Mouse (Mus musculus): ENCODE data around the gene Prkcg. TPM values are rescaled to one million over a fixed set of nuclear protein-coding genes. Genes with fewer than 3 reads are reported as not detected.

The Prkcg gene
- polyA plus RNA-seq, 1 experiment from 2014 or later, result 0.12 TPM

DNA sequence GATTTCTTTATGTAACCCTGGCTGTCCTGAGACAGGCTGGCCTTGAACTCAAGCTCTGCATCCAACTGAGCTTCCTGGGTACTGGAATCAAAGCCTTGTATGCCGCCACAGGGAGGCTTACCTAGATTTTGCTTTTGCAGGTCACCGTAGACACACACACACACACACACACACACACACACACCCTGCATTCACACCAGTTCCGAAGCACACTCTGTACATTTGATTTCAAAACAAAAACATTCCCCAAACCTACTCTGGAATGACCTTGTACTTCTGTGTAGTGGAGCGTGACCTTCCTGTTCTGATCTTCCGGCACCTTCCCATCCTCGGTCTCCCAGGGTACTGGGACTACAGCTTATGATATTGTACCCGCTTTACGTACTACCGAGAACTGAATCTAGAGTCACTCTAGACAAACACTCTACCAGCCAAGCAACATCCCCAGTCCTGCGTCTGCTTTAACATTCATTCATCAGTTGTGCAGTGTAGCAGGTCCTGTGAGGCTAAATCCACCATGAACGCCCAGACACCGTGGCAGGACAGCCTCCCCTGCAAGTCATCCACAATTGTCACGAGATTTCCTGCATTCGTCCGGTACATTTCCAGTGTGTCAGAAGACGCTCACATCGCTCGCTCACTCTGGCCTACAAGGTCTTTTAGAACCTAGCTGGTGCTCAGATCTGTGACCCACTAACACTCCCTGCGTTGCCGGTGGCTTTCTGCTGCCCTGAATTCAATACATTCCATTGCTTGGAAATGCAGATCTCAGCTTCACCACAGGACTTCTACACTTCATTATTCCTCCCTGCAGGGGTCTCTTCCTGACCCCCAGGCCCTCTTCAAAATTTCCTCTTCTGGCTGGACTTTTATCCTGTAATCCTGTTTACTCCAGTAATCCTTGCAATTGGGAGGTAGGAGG lies 58.6 kb downstream of the Prkcg start:
- Histone ChIP-seq H3K4me1 (no peaks in the 10 kb centered on the region), H3K9ac (no peak overlapping the region), H3K27me3 (no peaks in the 10 kb centered on the region), H3K4me3 (no peak overlapping the region), H3K9me3 (no peaks in the 10 kb centered on the region), H3K4me2 (replicated peaks) (no peak overlapping the region), H3K27ac (no peak overlapping the region), H3K36me3 (peaks cover 78% of the 10 kb centered on the region)
- WGBS, result 49% methylated on average over 20 of the region's 20 CpGs
- no peak for ATAC-seq (ENCODE audit: insufficient number of reproducible peaks, insufficient read depth, low FRiP score, low TSS enrichment)

DNA sequence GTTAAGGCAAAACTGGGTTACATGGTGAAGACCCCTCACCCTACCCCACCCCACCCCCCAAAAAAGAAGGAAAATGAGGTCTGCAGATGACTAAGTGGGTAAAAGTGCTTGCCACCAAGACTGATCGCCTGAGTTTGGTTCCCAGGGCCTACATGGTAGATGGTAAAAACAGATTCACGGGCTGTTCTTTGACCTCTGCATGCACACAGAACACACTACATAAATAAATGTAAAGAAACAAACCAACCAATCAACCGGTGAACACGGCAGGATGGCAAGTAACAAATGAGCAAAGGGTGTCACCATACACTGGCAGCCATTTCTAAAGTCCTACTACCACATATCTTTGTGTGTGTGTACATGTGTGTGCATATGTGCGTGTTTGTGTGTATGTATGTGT lies 59.3 kb downstream of the Prkcg start:
- ATAC-seq (ENCODE audit: insufficient number of reproducible peaks, insufficient read depth, low FRiP score, low TSS enrichment), result no peak
- Histone ChIP-seq H3K36me3 (peaks cover 76% of the 10 kb centered on the region), H3K9me3 (no peaks in the 10 kb centered on the region), H3K27ac (no peak overlapping the region), H3K4me3 (no peak overlapping the region), H3K4me2 (replicated peaks) (no peak overlapping the region), H3K27me3 (no peaks in the 10 kb centered on the region), H3K9ac (no peak overlapping the region), H3K4me1 (no peaks in the 10 kb centered on the region)
- 69% methylated on average over 5 of the region's 5 CpGs for WGBS

DNA sequence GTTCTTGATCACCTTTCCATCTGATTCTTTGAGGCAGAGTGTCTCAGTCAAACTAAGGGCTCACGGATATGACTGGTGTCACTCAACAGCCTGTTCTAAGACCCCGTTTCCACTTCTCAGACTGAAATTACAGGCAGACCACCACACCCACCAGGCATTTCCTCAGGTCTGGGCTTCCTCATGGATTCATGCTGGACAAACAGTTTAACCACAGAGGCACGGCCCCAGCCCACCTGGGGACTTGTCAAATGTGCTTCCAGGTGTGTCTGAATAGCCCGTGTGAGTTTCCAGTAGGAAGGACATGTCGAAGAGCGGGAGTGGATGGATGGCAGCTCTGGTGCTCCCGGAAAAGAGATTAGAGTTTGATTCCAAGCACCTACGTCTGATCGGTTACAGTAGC lies 60.8 kb downstream of the Prkcg start:
- Histone ChIP-seq H3K4me2 (replicated peaks) (no peak overlapping the region), H3K9me3 (no peaks in the 10 kb centered on the region), H3K4me3 (no peak overlapping the region), H3K27me3 (no peaks in the 10 kb centered on the region), H3K27ac (no peak overlapping the region), H3K4me1 (no peaks in the 10 kb centered on the region), H3K36me3 (peaks cover 66% of the 10 kb centered on the region), H3K9ac (no peak overlapping the region)
- no peak for ATAC-seq (ENCODE audit: insufficient number of reproducible peaks, insufficient read depth, low FRiP score, low TSS enrichment)
- WGBS, result 92% methylated on average over 9 of the region's 9 CpGs

DNA sequence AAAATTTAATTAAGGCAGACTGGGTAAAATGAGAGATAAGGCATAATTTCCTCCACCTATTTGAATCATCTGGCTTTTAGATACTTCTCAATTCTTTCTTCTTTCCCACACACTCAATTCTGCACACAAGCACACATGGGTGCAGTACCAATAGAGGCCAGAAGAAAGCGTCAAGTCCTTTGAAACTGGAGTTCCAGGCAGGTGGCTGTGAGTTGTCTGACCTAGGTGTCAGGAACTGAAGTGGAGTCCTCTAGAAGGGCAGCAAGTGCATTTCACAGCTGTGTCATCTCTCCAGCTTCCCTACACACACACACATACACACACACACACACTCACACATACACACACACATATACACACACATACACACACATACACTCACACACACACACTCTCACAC lies 62.6 kb downstream of the Prkcg start:
- no peak for ATAC-seq (ENCODE audit: insufficient number of reproducible peaks, insufficient read depth, low FRiP score, low TSS enrichment)
- no peak overlapping the region for H3K4me2 ChIP-seq (replicated peaks)
- no peak overlapping the region for H3K4me3 ChIP-seq
- H3K36me3 ChIP-seq, result peaks cover 67% of the 10 kb centered on the region
- no peak overlapping the region for H3K9ac ChIP-seq
- WGBS, result 79% methylated on average over 1 of the region's 1 CpGs
- H3K27me3 ChIP-seq, result no peaks in the 10 kb centered on the region
- no peak overlapping the region for H3K27ac ChIP-seq
- H3K4me1 ChIP-seq, result no peaks in the 10 kb centered on the region
- no peaks in the 10 kb centered on the region for H3K9me3 ChIP-seq

DNA sequence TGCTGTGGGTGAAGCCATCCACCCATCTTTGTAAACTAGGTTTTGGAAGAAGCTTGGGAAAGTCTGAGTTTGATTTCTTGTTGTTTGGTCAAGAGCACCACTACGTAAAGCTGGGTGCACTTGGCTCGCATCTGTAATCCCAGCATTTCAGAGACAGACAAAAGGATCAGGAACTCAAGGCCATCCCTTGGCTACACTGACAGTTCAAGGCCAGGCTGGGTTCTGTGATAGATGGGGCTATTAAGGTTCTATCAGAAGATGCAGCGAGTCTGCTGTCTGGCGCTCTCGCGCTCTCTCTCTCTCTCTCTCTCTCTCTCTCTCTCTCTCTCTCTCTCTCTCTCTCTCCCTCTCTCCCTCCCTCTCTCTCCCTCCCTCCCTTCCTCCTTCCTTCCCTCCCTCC lies 65.9 kb downstream of the Prkcg start:
- H3K4me2 ChIP-seq (replicated peaks), result no peak overlapping the region
- peaks cover 50% of the 10 kb centered on the region for H3K36me3 ChIP-seq
- WGBS, result 89% methylated on average over 6 of the region's 6 CpGs

DNA sequence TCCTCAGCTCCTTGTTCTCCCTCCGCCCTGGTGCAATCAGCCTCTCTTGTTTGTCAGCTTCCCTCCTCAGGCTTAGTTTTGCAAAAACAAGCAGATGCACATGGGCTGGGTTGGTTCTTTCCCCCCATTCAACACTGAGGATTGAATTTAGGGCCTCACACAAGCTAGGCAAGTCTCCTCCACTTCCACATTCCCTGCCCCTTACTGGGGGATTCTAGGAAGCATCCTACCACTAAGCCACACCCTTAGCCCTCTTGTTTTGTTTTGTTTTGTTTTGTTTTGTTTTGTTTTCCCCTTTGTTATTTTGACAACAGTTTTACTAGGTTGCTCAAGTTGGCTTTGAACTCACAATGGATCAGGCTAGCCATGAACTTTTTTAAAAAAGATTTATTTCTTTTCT lies 71.7 kb downstream of the Prkcg start:
- Histone ChIP-seq H3K4me3 (no peak overlapping the region), H3K27ac (no peak overlapping the region), H3K4me1 (no peaks in the 10 kb centered on the region), H3K36me3 (peaks cover 52% of the 10 kb centered on the region), H3K4me2 (replicated peaks) (no peak overlapping the region), H3K9ac (no peak overlapping the region), H3K27me3 (peaks cover 9% of the 10 kb centered on the region), H3K9me3 (no peaks in the 10 kb centered on the region)
- ATAC-seq (ENCODE audit: insufficient number of reproducible peaks, insufficient read depth, low FRiP score, low TSS enrichment), result no peak
- WGBS, result 85% methylated on average over 1 of the region's 1 CpGs

More for the DNA sequence above, 65.9 kb downstream of the Prkcg start:
- Histone ChIP-seq H3K4me3 (no peak overlapping the region), H3K27ac (no peak overlapping the region), H3K9me3 (no peaks in the 10 kb centered on the region), H3K9ac (no peak overlapping the region), H3K27me3 (no peaks in the 10 kb centered on the region), H3K4me1 (no peaks in the 10 kb centered on the region)
- ATAC-seq (ENCODE audit: insufficient number of reproducible peaks, insufficient read depth, low FRiP score, low TSS enrichment), result no peak

DNA sequence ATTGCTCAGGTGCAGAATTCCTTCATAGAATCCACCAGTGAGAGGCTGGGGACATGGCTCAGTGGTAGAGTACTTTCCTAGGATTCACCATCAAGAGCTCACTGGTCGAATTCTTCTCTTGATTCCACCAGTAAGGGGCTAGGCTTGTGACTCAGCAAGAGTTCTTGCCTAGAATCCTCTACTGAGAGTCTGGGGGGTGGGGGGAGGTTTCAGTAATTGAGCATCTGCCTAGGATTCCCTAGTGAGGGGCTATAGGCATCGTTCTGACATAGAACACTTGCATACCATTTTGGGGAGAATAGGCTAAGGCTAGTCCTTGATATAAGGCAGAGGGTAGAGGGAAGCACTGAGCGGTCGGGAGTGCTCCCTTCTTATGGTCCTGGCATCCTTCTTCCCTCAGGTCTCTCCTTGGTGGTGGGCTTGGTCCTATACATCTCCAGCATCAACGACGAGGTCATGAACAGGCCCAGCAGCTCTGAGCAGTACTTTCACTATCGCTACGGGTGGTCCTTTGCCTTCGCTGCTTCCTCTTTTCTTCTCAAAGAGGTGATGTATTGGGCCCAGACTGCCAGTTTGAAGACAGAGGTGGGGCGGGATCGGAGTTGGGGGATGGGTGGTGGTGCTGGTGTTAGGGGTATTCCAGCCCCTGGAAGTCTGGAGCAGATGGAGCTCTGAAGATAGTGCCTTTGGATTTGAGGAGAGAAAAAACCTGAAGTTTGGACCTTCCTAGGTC lies 76.7 kb downstream of the Prkcg start:
- Histone ChIP-seq H3K27ac (no peak overlapping the region), H3K36me3 (peaks cover 28% of the 10 kb centered on the region; the same call in 1 of the 2 replicates), H3K4me3 (no peak overlapping the region), H3K27me3 (peaks cover 18% of the 10 kb centered on the region), H3K9me3 (no peaks in the 10 kb centered on the region), H3K9ac (no peak overlapping the region), H3K4me1 (peaks cover 6% of the 10 kb centered on the region), H3K4me2 (replicated peaks) (no peak overlapping the region)
- ATAC-seq (ENCODE audit: insufficient number of reproducible peaks, insufficient read depth, low FRiP score, low TSS enrichment), result no peak
- whole genome bisulfite sequencing, result 47% methylated on average over 11 of the region's 11 CpGs

DNA sequence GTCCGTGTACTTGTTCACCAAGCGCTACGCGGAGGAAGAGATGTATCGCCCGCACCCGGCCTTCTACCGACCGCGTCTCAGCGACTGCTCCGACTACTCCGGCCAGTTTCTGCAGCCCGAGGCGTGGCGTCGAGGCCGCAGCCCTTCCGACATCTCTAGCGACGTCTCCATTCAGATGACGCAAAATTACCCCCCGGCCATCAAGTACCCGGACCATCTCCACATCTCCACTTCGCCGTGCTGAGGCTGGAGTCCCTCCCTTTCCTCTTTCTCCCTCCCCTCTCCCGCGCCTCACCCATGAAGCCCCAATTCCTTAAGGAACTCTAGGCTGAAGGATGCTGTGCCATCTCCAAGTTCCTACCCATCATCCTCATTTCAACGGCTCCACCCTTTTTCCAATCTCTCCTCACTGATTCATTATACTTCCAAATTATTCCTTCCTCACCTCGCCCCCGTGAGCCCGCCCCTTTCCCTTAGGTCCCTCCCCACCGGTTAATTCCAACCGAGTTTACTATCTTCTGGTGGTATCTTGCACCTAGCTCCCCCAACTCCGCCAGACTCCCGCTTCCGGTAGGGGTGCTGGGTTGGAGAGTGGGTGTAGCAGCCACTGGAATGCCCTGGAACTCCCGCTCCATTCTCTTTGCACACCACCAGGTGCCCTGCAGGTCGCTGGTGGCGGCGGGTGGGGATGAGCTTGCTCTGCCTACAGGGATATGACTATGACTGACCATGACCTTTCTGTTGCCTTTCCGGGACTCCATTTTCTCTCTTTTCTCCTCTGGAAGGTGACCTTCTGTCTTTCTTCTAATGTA lies 77.9 kb downstream of the Prkcg start:
- WGBS, result 17% methylated on average over 42 of the region's 42 CpGs
- peaks cover 6% of the 10 kb centered on the region for H3K4me1 ChIP-seq
- ATAC-seq (ENCODE audit: insufficient number of reproducible peaks, insufficient read depth, low FRiP score, low TSS enrichment), result no peak
- peaks cover 25% of the 10 kb centered on the region; the same call in 1 of the 2 replicates for H3K36me3 ChIP-seq
- no peak overlapping the region for H3K9ac ChIP-seq
- peaks cover 18% of the 10 kb centered on the region for H3K27me3 ChIP-seq
- no peaks in the 10 kb centered on the region for H3K9me3 ChIP-seq
- H3K4me3 ChIP-seq, result no peak overlapping the region
- H3K4me2 ChIP-seq (replicated peaks), result no peak overlapping the region
- H3K27ac ChIP-seq, result no peak overlapping the region

DNA sequence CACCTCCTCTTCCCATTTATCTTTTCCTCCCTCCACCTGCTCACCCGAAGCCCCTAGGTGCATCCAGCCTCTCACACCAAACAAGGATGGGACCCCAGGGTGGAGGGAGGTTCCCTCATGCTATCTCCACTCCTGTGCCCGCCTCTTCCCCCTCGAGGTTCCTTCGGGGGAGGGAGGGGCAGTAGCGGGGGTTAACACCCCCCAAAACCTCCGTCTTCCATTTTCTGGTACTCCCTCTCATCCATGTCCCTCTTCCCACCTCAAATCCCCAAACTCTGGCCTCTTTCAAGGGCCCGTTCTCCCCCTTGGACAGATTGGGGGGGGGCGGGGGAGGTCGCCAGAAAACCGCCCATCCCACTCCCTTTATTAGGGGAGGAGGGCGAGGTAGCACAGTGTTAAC lies 78.6 kb downstream of the Prkcg start:
- Histone ChIP-seq H3K4me2 (replicated peaks) (peak overlapping the region; percentile 32), H3K4me1 (peaks cover 6% of the 10 kb centered on the region), H3K4me3 (no peak overlapping the region), H3K27ac (no peak overlapping the region), H3K27me3 (peaks cover 18% of the 10 kb centered on the region), H3K36me3 (peaks cover 23% of the 10 kb centered on the region; the same call in 1 of the 2 replicates), H3K9ac (no peak overlapping the region), H3K9me3 (no peaks in the 10 kb centered on the region)
- ATAC-seq (ENCODE audit: insufficient number of reproducible peaks, insufficient read depth, low FRiP score, low TSS enrichment), result no peak
- WGBS, result 7% methylated on average over 10 of the region's 11 CpGs

DNA sequence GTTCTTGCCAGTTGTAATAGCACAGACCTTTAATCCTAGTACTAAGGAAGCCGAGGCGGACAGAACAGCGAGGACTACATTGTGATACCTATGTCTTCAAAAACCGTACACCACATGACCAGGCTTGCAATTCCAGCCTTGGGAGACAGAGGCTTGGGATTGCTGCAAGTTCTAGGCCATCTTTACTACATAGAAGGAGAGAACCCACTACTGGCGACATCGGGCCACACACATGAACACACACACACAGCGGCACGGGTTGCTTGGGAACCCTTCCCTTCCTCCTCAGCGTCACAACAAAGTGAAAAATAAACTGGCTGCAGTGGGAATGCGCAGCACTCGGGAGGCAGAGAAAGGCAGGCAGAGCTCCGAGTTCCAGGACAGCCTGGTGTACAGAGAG lies 79.3 kb downstream of the Prkcg start:
- no peak for ATAC-seq (ENCODE audit: insufficient number of reproducible peaks, insufficient read depth, low FRiP score, low TSS enrichment)
- WGBS, result 32% methylated on average over 12 of the region's 12 CpGs

DNA sequence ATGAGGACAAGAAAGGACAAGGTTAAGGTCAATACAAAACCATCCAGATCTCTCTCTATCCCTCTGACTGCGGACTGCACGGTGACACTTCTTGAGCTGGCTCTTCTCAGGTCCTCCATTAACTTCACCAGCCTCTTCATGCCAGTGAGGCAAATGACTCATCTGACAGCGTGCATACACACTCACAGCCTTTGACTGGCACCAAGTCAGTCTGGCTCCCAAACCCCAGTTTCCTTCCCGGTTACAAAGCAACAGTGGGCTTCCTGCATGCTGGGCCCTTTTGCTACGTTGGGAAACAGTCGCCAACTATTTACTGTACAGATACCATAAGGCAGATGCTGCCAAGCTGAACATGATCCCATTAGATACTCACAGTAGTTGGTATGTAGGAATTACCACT lies 80.2 kb downstream of the Prkcg start:
- WGBS, result 77% methylated on average over 6 of the region's 6 CpGs
- Histone ChIP-seq H3K27me3 (peaks cover 18% of the 10 kb centered on the region), H3K36me3 (peaks cover 20% of the 10 kb centered on the region; the same call in 1 of the 2 replicates), H3K9ac (no peak overlapping the region), H3K4me1 (peaks cover 6% of the 10 kb centered on the region), H3K4me2 (replicated peaks) (no peak overlapping the region), H3K27ac (no peak overlapping the region), H3K4me3 (no peak overlapping the region), H3K9me3 (no peaks in the 10 kb centered on the region)
- no peak for ATAC-seq (ENCODE audit: insufficient number of reproducible peaks, insufficient read depth, low FRiP score, low TSS enrichment)

More for the DNA sequence above, 79.3 kb downstream of the Prkcg start:
- Histone ChIP-seq H3K27ac (no peak overlapping the region), H3K9me3 (no peaks in the 10 kb centered on the region), H3K9ac (no peak overlapping the region), H3K36me3 (peaks cover 23% of the 10 kb centered on the region; the same call in 1 of the 2 replicates), H3K4me2 (replicated peaks) (no peak overlapping the region), H3K27me3 (peaks cover 18% of the 10 kb centered on the region), H3K4me1 (peaks cover 6% of the 10 kb centered on the region), H3K4me3 (no peak overlapping the region)

All from embryonic facial prominence, embryonic 12.5 days (tissue).